Mouse (Mus musculus): ENCODE measurements around the gene Eif2b5. TPM values are rescaled to one million over a fixed set of nuclear protein-coding genes. Genes with fewer than 3 reads are reported as not detected.

Gene Eif2b5
- 51.8 TPM for polyA plus RNA-seq (2017; shearing (Covaris generic))

GRCm38 (mm10) chr16:20498677-20499475, at the start of gene Eif2b5:
Eif2b5 (plus strand) TSS chr16:20498817.

GRCm38 (mm10) chr16:20516726-20517201, 18.1 kb downstream of the Eif2b5 start, which contains the start of gene Dvl3:
Dvl3 (plus strand) TSS chr16:20516982.

GRCm38 (mm10) chr16:20535296-20536080, 36.9 kb downstream of the Eif2b5 start, which contains the start of gene Ap2m1:
Ap2m1 (plus strand) TSS chr16:20535478.

GRCm38 (mm10) chr16:20548096-20548948, 49.7 kb downstream of the Eif2b5 start, which contains the start of gene Abcf3:
Abcf3 (plus strand) TSS chr16:20548577.

Other genes with a start within 250 kb of the Eif2b5 start
- 66.9 TPM for gene Parl, start 196.4 kb upstream of the Eif2b5 start, polyA plus RNA-seq (2017; shearing (Covaris generic))
- gene Cyp2ab1, start 173.4 kb upstream of the Eif2b5 start, polyA plus RNA-seq (2017; shearing (Covaris generic)), result not detected
- 28.7 TPM for gene Abcc5, start 72.4 kb upstream of the Eif2b5 start, polyA plus RNA-seq (2017; shearing (Covaris generic))
- 17.2 TPM for gene Dvl3, start 18.2 kb downstream of the Eif2b5 start, polyA plus RNA-seq (2017; shearing (Covaris generic))
- gene Ap2m1, start 36.7 kb downstream of the Eif2b5 start, polyA plus RNA-seq (2017; shearing (Covaris generic)), result 319 TPM
- 102 TPM for gene Abcf3, start 49.8 kb downstream of the Eif2b5 start, polyA plus RNA-seq (2017; shearing (Covaris generic))
- gene Vwa5b2, start 90.7 kb downstream of the Eif2b5 start, polyA plus RNA-seq (2017; shearing (Covaris generic)), result not detected
- 5.6 TPM for gene Eef1akmt4, start 112.8 kb downstream of the Eif2b5 start, polyA plus RNA-seq (2017; shearing (Covaris generic))
- gene Gm49333, start 112.8 kb downstream of the Eif2b5 start, polyA plus RNA-seq (2017; shearing (Covaris generic)), result not detected
- gene Alg3, start 112.9 kb downstream of the Eif2b5 start, polyA plus RNA-seq (2017; shearing (Covaris generic)), result 16.9 TPM
- gene Camk2n2, start 122.5 kb downstream of the Eif2b5 start, polyA plus RNA-seq (2017; shearing (Covaris generic)), result 0.97 TPM
- not detected for gene Ece2, start 131.0 kb downstream of the Eif2b5 start, polyA plus RNA-seq (2017; shearing (Covaris generic))
- 161 TPM for gene Psmd2, start 152.8 kb downstream of the Eif2b5 start, polyA plus RNA-seq (2017; shearing (Covaris generic))
- 138 TPM for gene Eif4g1, start 169.5 kb downstream of the Eif2b5 start, polyA plus RNA-seq (2017; shearing (Covaris generic))
- gene Fam131a, start 194.4 kb downstream of the Eif2b5 start, polyA plus RNA-seq (2017; shearing (Covaris generic)), result 1.5 TPM
- gene Polr2h, start 218.8 kb downstream of the Eif2b5 start, polyA plus RNA-seq (2017; shearing (Covaris generic)), result 38.1 TPM
- gene Clcn2, start 218.9 kb downstream of the Eif2b5 start, polyA plus RNA-seq (2017; shearing (Covaris generic)), result 1.9 TPM
- gene Chrd, start 234.3 kb downstream of the Eif2b5 start, polyA plus RNA-seq (2017; shearing (Covaris generic)), result not detected
- gene Thpo, start 235.7 kb downstream of the Eif2b5 start, polyA plus RNA-seq (2017; shearing (Covaris generic)), result not detected